ENCODE assay signal across 12 mouse cellular contexts in genomic region chr4:137722230-137722629, GRCm38 (mm10). TPM values are rescaled to one million over a fixed set of nuclear protein-coding genes. Genes with fewer than 3 reads are reported as not detected.
DNase-seq lines count a peak whose midpoint lies in the region; ATAC-seq and TF ChIP-seq lines count a peak whose summit lies in the region.
"Had no signal": no experiment of that assay in that cellular context is flagged by ENCODE, and none has a peak within 500 bp of the region (broad histone marks: within the 10 kb centered on the region; RNA-seq: fewer than 3 reads in every experiment).

No protein-coding gene starts in this region.

- H3K4me3 ChIP-seq in hindbrain, embryonic 10.5 days, result no peak overlapping the region
- no peak overlapping the region for H3K4me3 ChIP-seq in hindbrain, embryonic 16.5 days (ENCODE audit: low read length)
- H3K4me3 ChIP-seq in hindbrain, embryonic 15.5 days, result no peak overlapping the region
- H3K4me3 ChIP-seq in hindbrain, postnatal 0 days (ENCODE audit: low read length), result no peak overlapping the region
- H3K4me3 ChIP-seq in CH12.LX (replicated peaks in 1 of 3; ENCODE audit: low read depth in 2 of 3, low read length in 2 of 3, poor library complexity in 1 of 3), result no peak overlapping the region
- no peak overlapping the region for H3K4me3 ChIP-seq in MEL (ENCODE audit: control insufficient read depth in 1 of 2, insufficient read depth in 1 of 2, low read depth in 2 of 2, low read length in 2 of 2)
- no peak overlapping the region for H3K4me3 ChIP-seq in kidney, embryonic 16.5 days (ENCODE audit: low read length)
- H3K4me3 ChIP-seq: embryonic facial prominence, embryonic 13.5 days; embryonic facial prominence, embryonic 15.5 days; erythroblast, embryonic 14.5 days; forebrain, embryonic 12.5 days had no signal

- H3K27ac ChIP-seq in hindbrain, embryonic 10.5 days, result 0 out of 2 replicates have a peak overlapping the region, but pooled peaks have one; percentile 9
- H3K27ac ChIP-seq in hindbrain, embryonic 16.5 days (ENCODE audit: low read depth, low read length), result no peak overlapping the region
- 0 out of 2 replicates have a peak overlapping the region, but pooled peaks have one; percentile 30 for H3K27ac ChIP-seq in hindbrain, embryonic 15.5 days (replicated peaks)
- no peak overlapping the region for H3K27ac ChIP-seq in hindbrain, postnatal 0 days
- no peak overlapping the region for H3K27ac ChIP-seq in CH12.LX (ENCODE audit: insufficient read depth, low read depth)
- no peak overlapping the region for H3K27ac ChIP-seq in MEL (ENCODE audit: control insufficient read depth, low read depth, low read length)
- H3K27ac ChIP-seq in kidney, embryonic 16.5 days (ENCODE audit: low read length), result no peak overlapping the region
- H3K27ac ChIP-seq: embryonic facial prominence, embryonic 13.5 days; embryonic facial prominence, embryonic 15.5 days; forebrain, embryonic 12.5 days had no signal

- no peaks in the 10 kb centered on the region for H3K36me3 ChIP-seq in hindbrain, embryonic 10.5 days
- H3K36me3 ChIP-seq in hindbrain, embryonic 16.5 days (ENCODE audit: control insufficient read depth, insufficient read depth, low read length), result 0 out of 2 replicates have a peak, but pooled peaks cover 8% of the 10 kb centered on the region
- no peaks in the 10 kb centered on the region; the same call in 1 of the 2 replicates for H3K36me3 ChIP-seq in hindbrain, embryonic 15.5 days
- no peaks in the 10 kb centered on the region; the same call in none of the 2 replicates for H3K36me3 ChIP-seq in hindbrain, postnatal 0 days (ENCODE audit: insufficient read depth, low read length)
- H3K36me3 ChIP-seq in CH12.LX (replicated peaks in 1 of 2; ENCODE audit: control insufficient read depth in 1 of 2, insufficient read depth in 1 of 2, low read length in 1 of 2), result peaks cover 0 to 10% of the 10 kb centered on the region in 2 experiments
- H3K36me3 ChIP-seq in MEL (ENCODE audit: control insufficient read depth in 1 of 2, insufficient read depth in 2 of 2, low read length in 2 of 2), result no peaks in the 10 kb centered on the region
- H3K36me3 ChIP-seq in kidney, embryonic 16.5 days (ENCODE audit: insufficient read depth, low read length), result no peaks in the 10 kb centered on the region
- H3K36me3 ChIP-seq: embryonic facial prominence, embryonic 13.5 days; embryonic facial prominence, embryonic 15.5 days; forebrain, embryonic 12.5 days; G1E had no signal

- TF ChIP-seq POLR2A in CH12.LX (IDR thresholded peaks at IDR 0.05; ENCODE audit: low read depth, low read length), result no peak
- no peak for TF ChIP-seq POLR2A in MEL (IDR thresholded peaks at IDR 0.05; ENCODE audit: control insufficient read depth in 1 of 2, insufficient read depth in 1 of 2, low read depth in 1 of 2, low read length in 2 of 2, poor library complexity in 1 of 2)

- no peaks in the 10 kb centered on the region for H3K9me3 ChIP-seq in hindbrain, embryonic 10.5 days
- H3K9me3 ChIP-seq in hindbrain, embryonic 16.5 days (ENCODE audit: control insufficient read depth, low read length), result no peaks in the 10 kb centered on the region
- no peaks in the 10 kb centered on the region for H3K9me3 ChIP-seq in hindbrain, embryonic 15.5 days
- no peaks in the 10 kb centered on the region for H3K9me3 ChIP-seq in hindbrain, postnatal 0 days (ENCODE audit: low read length)
- H3K9me3 ChIP-seq in CH12.LX (replicated peaks; ENCODE audit: low read length), result no peaks in the 10 kb centered on the region
- H3K9me3 ChIP-seq in MEL (replicated peaks; ENCODE audit: insufficient read depth, low read length), result no peaks in the 10 kb centered on the region
- no peaks in the 10 kb centered on the region for H3K9me3 ChIP-seq in kidney, embryonic 16.5 days (ENCODE audit: low read length)
- H3K9me3 ChIP-seq: embryonic facial prominence, embryonic 13.5 days; embryonic facial prominence, embryonic 15.5 days; forebrain, embryonic 12.5 days; G1E had no signal

- no peak overlapping the region for H3K4me2 ChIP-seq in hindbrain, embryonic 16.5 days (ENCODE audit: low read length)
- H3K4me2 ChIP-seq in hindbrain, embryonic 15.5 days, result no peak overlapping the region
- H3K4me2 ChIP-seq in hindbrain, postnatal 0 days (ENCODE audit: low read depth, low read length), result no peak overlapping the region
- H3K4me2 ChIP-seq in CH12.LX (ENCODE audit: insufficient read depth, low read depth, poor library complexity, severe bottlenecking), result no peak overlapping the region
- H3K4me2 ChIP-seq in kidney, embryonic 16.5 days (replicated peaks; ENCODE audit: low read depth, low read length), result no peak overlapping the region
- H3K4me2 ChIP-seq: embryonic facial prominence, embryonic 15.5 days had no signal

- H3K9ac ChIP-seq in hindbrain, embryonic 16.5 days (ENCODE audit: low read depth, low read length), result no peak overlapping the region
- H3K9ac ChIP-seq in hindbrain, embryonic 15.5 days, result no peak overlapping the region
- no peak overlapping the region for H3K9ac ChIP-seq in hindbrain, postnatal 0 days (replicated peaks; ENCODE audit: low read length)
- H3K9ac ChIP-seq in CH12.LX (ENCODE audit: insufficient read depth, low read depth) (no peak overlapping the region), MEL (ENCODE audit: control insufficient read depth, low read depth, low read length, poor library complexity, severe bottlenecking) (no peak overlapping the region)
- no peak overlapping the region for H3K9ac ChIP-seq in kidney, embryonic 16.5 days (replicated peaks; ENCODE audit: low read length)
- H3K9ac ChIP-seq: embryonic facial prominence, embryonic 15.5 days; forebrain, embryonic 12.5 days had no signal

- no peak for TF ChIP-seq CTCF in hindbrain, postnatal 0 days (IDR thresholded peaks at IDR 0.05; ENCODE audit: low read depth)
- no peak for TF ChIP-seq CTCF in CH12.LX (conservative IDR thresholded peaks at IDR 0.05 in 1 of 2, IDR thresholded peaks at IDR 0.05 in 1 of 2; ENCODE audit: low read depth in 2 of 2, low read length in 2 of 2)
- TF ChIP-seq CTCF in MEL (IDR thresholded peaks at IDR 0.05 in 2 of 3, conservative IDR thresholded peaks at IDR 0.05 in 1 of 3; ENCODE audit: control insufficient read depth in 1 of 3, insufficient read depth in 1 of 3, low read depth in 2 of 3, low read length in 3 of 3, poor library complexity in 1 of 3, severe bottlenecking in 1 of 3), result no peak

- TF ChIP-seq EP300 in CH12.LX (IDR thresholded peaks at IDR 0.05; ENCODE audit: low read length) (no peak), MEL (IDR thresholded peaks at IDR 0.05; ENCODE audit: low read depth in 1 of 2, low read length in 2 of 2) (no peak)

- H3K79me2 ChIP-seq in CH12.LX (replicated peaks; ENCODE audit: control insufficient read depth, extremely low read depth, insufficient read depth, poor library complexity, severe bottlenecking) (no peaks in the 10 kb centered on the region), MEL (ENCODE audit: control insufficient read depth, insufficient read depth, low read length, poor library complexity) (no peaks in the 10 kb centered on the region)

- TF ChIP-seq RAD21 in CH12.LX (IDR thresholded peaks at IDR 0.05; ENCODE audit: low read depth, low read length) (no peak), MEL (IDR thresholded peaks at IDR 0.05; ENCODE audit: low read depth, low read length) (no peak)

- WGBS in hindbrain, embryonic 10.5 days, result 86% methylated on average over 3 of the region's 3 CpGs
- WGBS in hindbrain, embryonic 16.5 days, result 89% methylated on average over 3 of the region's 3 CpGs
- WGBS in hindbrain, embryonic 15.5 days, result 85% methylated on average over 3 of the region's 3 CpGs
- WGBS in hindbrain, postnatal 0 days, result 90% methylated on average over 3 of the region's 3 CpGs
- WGBS in kidney, embryonic 16.5 days, result 81% methylated on average over 3 of the region's 3 CpGs

- in situ Hi-C loops in CH12.LX (cut with MboI; ENCODE audit: low pct_ligation_motif_present, low pct_unique_long_range_greater_than_20kb, low sequenced_read_pairs), result no loop called here

- no peak for DNase-seq in hindbrain, embryonic 10.5 days (ENCODE audit: low spot score)
- DNase-seq in hindbrain, postnatal 0 days (ENCODE audit: low spot score), result no peak
- DNase-seq in CH12.LX (ENCODE audit: extremely low read depth), result no peak
- no peak for DNase-seq in MEL (ENCODE audit: low read depth, low spot score)

- peaks cover 76% of the 10 kb centered on the region for H3K27me3 ChIP-seq in hindbrain, embryonic 10.5 days (ENCODE audit: insufficient read depth, poor library complexity, severe bottlenecking)
- H3K27me3 ChIP-seq in hindbrain, embryonic 16.5 days (replicated peaks; ENCODE audit: control insufficient read depth, insufficient read depth, low read length), result peaks cover 4% of the 10 kb centered on the region
- no peaks in the 10 kb centered on the region for H3K27me3 ChIP-seq in hindbrain, embryonic 15.5 days
- no peaks in the 10 kb centered on the region for H3K27me3 ChIP-seq in hindbrain, postnatal 0 days (ENCODE audit: insufficient read depth, low read length)
- H3K27me3 ChIP-seq in CH12.LX (replicated peaks) (peaks cover 6% of the 10 kb centered on the region), MEL (ENCODE audit: control insufficient read depth in 1 of 2, insufficient read depth in 2 of 2, low read length in 2 of 2) (no peaks in the 10 kb centered on the region)
- peaks cover 7% of the 10 kb centered on the region; the same call in 1 of the 2 replicates for H3K27me3 ChIP-seq in kidney, embryonic 16.5 days (ENCODE audit: insufficient read depth, low read length)

- no peak for ATAC-seq in hindbrain, embryonic 16.5 days
- no peak for ATAC-seq in hindbrain, embryonic 15.5 days (ENCODE audit: low FRiP score, low read depth)
- ATAC-seq in hindbrain, postnatal 0 days, result no peak
- no peak for ATAC-seq in kidney, embryonic 16.5 days (ENCODE audit: low FRiP score, low TSS enrichment)

- dilution Hi-C loops in CH12.LX (cut with MboI; ENCODE audit: extremely low pct_ligation_motif_present, extremely low pct_unique_long_range_greater_than_20kb, low sequenced_read_pairs), result no loop called here

- peaks cover 89% of the 10 kb centered on the region for H3K4me1 ChIP-seq in hindbrain, embryonic 10.5 days (replicated peaks)
- peaks cover 9% of the 10 kb centered on the region for H3K4me1 ChIP-seq in hindbrain, embryonic 16.5 days (ENCODE audit: control insufficient read depth, insufficient read depth, low read depth, low read length)
- peaks cover 32% of the 10 kb centered on the region for H3K4me1 ChIP-seq in hindbrain, embryonic 15.5 days (replicated peaks)
- peaks cover 5% of the 10 kb centered on the region for H3K4me1 ChIP-seq in hindbrain, postnatal 0 days (ENCODE audit: insufficient read depth, low read length)
- H3K4me1 ChIP-seq in CH12.LX (ENCODE audit: control insufficient read depth in 1 of 2, insufficient read depth in 2 of 2) (peaks cover 23 to 71% of the 10 kb centered on the region in 2 experiments), MEL (ENCODE audit: control insufficient read depth in 1 of 2, insufficient read depth in 2 of 2, low read length in 2 of 2) (no peaks in the 10 kb centered on the region)
- H3K4me1 ChIP-seq in kidney, embryonic 16.5 days (ENCODE audit: insufficient read depth, low read length), result peaks cover 15% of the 10 kb centered on the region

RNA-seq across cellular contexts. Expression of gene Rap1gap, which starts 57.7 kb away (rescaled TPM):
- polyA plus RNA-seq in hindbrain, embryonic 10.5 days (2016; fragmentation: Nextera tagmentation; extraction: Ambion mirVana), result 6.3 and 13.4 TPM in 2 replicates
- 119 and 120 TPM in 2 replicates for polyA plus RNA-seq in hindbrain, embryonic 16.5 days (2015; fragmentation: Nextera tagmentation; extraction: Ambion mirVana)
- polyA plus RNA-seq in hindbrain, embryonic 15.5 days (2015; fragmentation: Nextera tagmentation; extraction: Ambion mirVana), result 93.2 and 99.6 TPM in 2 replicates
- total RNA-seq in hindbrain, postnatal 0 days (2014; rRNA removed), result 277 and 282 TPM in 2 replicates
- polyA plus RNA-seq in hindbrain, postnatal 0 days (2015; fragmentation: Nextera tagmentation; extraction: Ambion mirVana), result 105 and 110 TPM in 2 replicates
- total RNA-seq in CH12.LX (2012; rRNA removed) (5.1 and 5.8 TPM in 2 replicates), CH12.LX (2014; rRNA removed) (2.4 and 3.0 TPM in 2 replicates), MEL (2012; rRNA removed) (7.6 and 7.7 TPM in 2 replicates)
- polyA plus RNA-seq in CH12.LX (2012; ENCODE audit: insufficient read length, low read depth) (9.2 and 11.1 TPM in 2 replicates), MEL (2012; ENCODE audit: insufficient read depth in 1 of 2, insufficient read length in 2 of 2, low read depth in 1 of 2, low replicate concordance in 2 of 2, missing spikeins in 1 of 2) (10 to 100 TPM in 1 of 2 experiments, not detected in 1; 42.6 TPM)
- polyA plus RNA-seq in kidney, embryonic 16.5 days (2015; fragmentation: Nextera tagmentation; extraction: Ambion mirVana), result 22.0 and 31.7 TPM in 2 replicates
- total RNA-seq: G1E had no signal
- polyA plus RNA-seq: G1E had no signal

Comparison
In these comparisons a context has a peak if more than half of its experiments do, and no peak if none do; other contexts are left out.
1. H3K27ac ChIP-seq: peak in hindbrain, embryonic 10.5 days (single experiment) and hindbrain, embryonic 15.5 days (single experiment); none in hindbrain, embryonic 16.5 days (single experiment), hindbrain, postnatal 0 days (single experiment), CH12.LX (single experiment), MEL (single experiment) and kidney, embryonic 16.5 days (single experiment).